Mouse (Mus musculus) cerebellum, postnatal 10 days (tissue): ENCODE data around the gene Smpdl3a.

Experiments
- DNase-seq, 2 experiments: peaks; one replicate each; pipeline ENCODE4 v3.0.0; 2021; ENCODE audit warnings: mixed read lengths in 2 of 2

Smpdl3a gene

GRCm38 (mm10) chr10:57794018-57794417, at the start of gene Smpdl3a:
Gene Smpdl3a, plus strand, starts transcription at chr10:57794335.
- DNase-seq: no peak

- DNase-seq: no peak
Measured at GRCm38 (mm10) chr10:57745452-57745851, 48.7 kb upstream of the Smpdl3a start.

- DNase-seq: no peak
Measured at GRCm38 (mm10) chr10:57747127-57747526, 47.0 kb upstream of the Smpdl3a start.

GRCm38 (mm10) chr10:57753343-57753742, 40.8 kb upstream of the Smpdl3a start:
- no peak for DNase-seq

- no peak for DNase-seq
Measured at GRCm38 (mm10) chr10:57755201-57755736, 38.9 kb upstream of the Smpdl3a start.

GRCm38 (mm10) chr10:57758999-57759398, 35.1 kb upstream of the Smpdl3a start:
- DNase-seq: no peak

GRCm38 (mm10) chr10:57760694-57761093, 33.4 kb upstream of the Smpdl3a start:
- no peak for DNase-seq

- no peak for DNase-seq
Measured at GRCm38 (mm10) chr10:57763044-57763443, 31.1 kb upstream of the Smpdl3a start.

- peak in 1 of 2 experiments; percentile 22 for DNase-seq
Measured at GRCm38 (mm10) chr10:57783289-57784130, 10.6 kb upstream of the Smpdl3a start.

- peak; percentile 98 to 99 for DNase-seq
Measured at GRCm38 (mm10) chr10:57784131-57784875, 9.8 kb upstream of the Smpdl3a start.

GRCm38 (mm10) chr10:57784876-57785150, 9.3 kb upstream of the Smpdl3a start, which contains the start of gene Fabp7:
Gene Fabp7, plus strand, starts transcription at chr10:57784881.
- no peak for DNase-seq

GRCm38 (mm10) chr10:57785552-57785951, 8.6 kb upstream of the Smpdl3a start:
- DNase-seq: no peak

GRCm38 (mm10) chr10:57792957-57793356, 1.2 kb upstream of the Smpdl3a start:
- DNase-seq: no peak

GRCm38 (mm10) chr10:57794491-57795461, 641 bp downstream of the Smpdl3a start:
- peak; percentile 52 to 55 for DNase-seq

- no peak for DNase-seq
Measured at GRCm38 (mm10) chr10:57795542-57795941, 1.4 kb downstream of the Smpdl3a start.

- peak; percentile 47 to 63 for DNase-seq
Measured at GRCm38 (mm10) chr10:57796057-57796456, 1.9 kb downstream of the Smpdl3a start.

- DNase-seq: no peak
Measured at GRCm38 (mm10) chr10:57799486-57799885, 5.4 kb downstream of the Smpdl3a start.

- DNase-seq: no peak
Measured at GRCm38 (mm10) chr10:57807754-57808153, 13.6 kb downstream of the Smpdl3a start.

GRCm38 (mm10) chr10:57812161-57812856, 18.2 kb downstream of the Smpdl3a start:
- no peak for DNase-seq

GRCm38 (mm10) chr10:57814295-57814694, 20.2 kb downstream of the Smpdl3a start:
- no peak for DNase-seq

GRCm38 (mm10) chr10:57815869-57816268, 21.7 kb downstream of the Smpdl3a start:
- DNase-seq: no peak

- no peak for DNase-seq
Measured at GRCm38 (mm10) chr10:57819209-57819608, 25.1 kb downstream of the Smpdl3a start.
